Mouse (Mus musculus): Measurements from ENCODE around the gene Adamts12. TPM values are rescaled to one million over a fixed set of nuclear protein-coding genes. Genes with fewer than 3 reads are reported as not detected.

Gene Adamts12
- total RNA-seq, 2 experiments from 2014 or later, result 3.5 to 3.6 TPM

GRCm38 (mm10) chr15:11283171-11283570, 218.6 kb downstream of the Adamts12 start:
- DNase-seq (ENCODE audit: low spot score in 2 of 2), result no peak

- DNase-seq (ENCODE audit: low spot score in 2 of 2), result no peak
Measured at GRCm38 (mm10) chr15:11287780-11288179, 223.2 kb downstream of the Adamts12 start.

DNA sequence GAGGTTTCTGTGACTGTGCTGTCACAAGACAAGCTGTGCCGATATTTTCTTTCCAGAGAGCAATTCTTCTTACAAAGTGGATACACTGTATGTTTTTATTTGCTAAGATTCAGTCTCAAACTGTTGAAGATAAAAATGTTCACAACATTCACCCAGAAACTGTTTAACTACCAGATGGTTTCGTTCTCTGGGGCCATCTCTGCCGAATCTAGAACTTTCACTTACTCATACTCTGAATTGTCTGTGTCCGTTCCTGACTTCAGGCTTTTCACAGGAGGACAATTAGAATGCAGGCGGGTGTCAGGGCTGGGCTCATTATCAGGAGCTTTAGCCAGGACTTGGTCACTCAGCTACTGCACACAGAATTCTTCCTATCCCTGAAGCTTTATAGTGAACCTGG, 227.7 kb downstream of the Adamts12 start:
- DNase-seq (ENCODE audit: low spot score in 2 of 2), result no peak

- no peak for DNase-seq (ENCODE audit: low spot score in 2 of 2)
Measured at GRCm38 (mm10) chr15:11295016-11295415, 230.4 kb downstream of the Adamts12 start.

- DNase-seq (ENCODE audit: low spot score in 2 of 2), result no peak
Measured at GRCm38 (mm10) chr15:11297960-11298359, 233.4 kb downstream of the Adamts12 start.

GRCm38 (mm10) chr15:11317077-11317476, 252.5 kb downstream of the Adamts12 start:
- no peak for DNase-seq (ENCODE audit: low spot score in 2 of 2)

DNA sequence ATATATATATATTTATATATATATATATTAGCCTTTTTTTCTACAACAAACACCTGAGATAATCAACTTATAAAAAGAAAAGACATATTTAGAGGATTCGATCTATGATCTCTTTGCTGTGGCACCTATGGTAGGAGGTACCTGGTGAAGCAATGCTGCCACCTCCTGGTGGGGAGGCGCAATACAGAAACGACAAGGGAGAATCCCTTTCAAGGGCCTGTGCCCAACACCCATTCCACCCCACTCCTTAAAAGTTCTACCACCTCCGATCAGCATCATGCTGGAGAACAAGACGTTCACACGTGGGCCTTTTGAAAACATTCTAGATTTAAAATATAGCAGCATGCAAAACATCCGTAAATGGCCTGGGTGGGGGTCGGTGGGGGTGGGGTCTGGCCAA, 255.9 kb downstream of the Adamts12 start:
- DNase-seq (ENCODE audit: low spot score in 2 of 2), result peak; percentile 45 to 61

GRCm38 (mm10) chr15:11339467-11340180, 275.0 kb downstream of the Adamts12 start:
- DNase-seq (ENCODE audit: low spot score in 2 of 2), result peak; percentile 19 to 34

- DNase-seq (ENCODE audit: low spot score in 2 of 2), result no peak
Measured at GRCm38 (mm10) chr15:11355865-11356264, 291.3 kb downstream of the Adamts12 start.

GRCm38 (mm10) chr15:11357501-11357900, 292.9 kb downstream of the Adamts12 start:
- DNase-seq (ENCODE audit: low spot score in 2 of 2), result no peak

GRCm38 (mm10) chr15:11360888-11361287, 296.3 kb downstream of the Adamts12 start:
- DNase-seq (ENCODE audit: low spot score in 2 of 2), result no peak

GRCm38 (mm10) chr15:11361824-11362223, 297.2 kb downstream of the Adamts12 start:
- no peak for DNase-seq (ENCODE audit: low spot score in 2 of 2)

GRCm38 (mm10) chr15:11364112-11364511, 299.5 kb downstream of the Adamts12 start:
- no peak for DNase-seq (ENCODE audit: low spot score in 2 of 2)

- DNase-seq (ENCODE audit: low spot score in 2 of 2), result peak; percentile 28 to 31
Measured at GRCm38 (mm10) chr15:11364795-11365194, 300.2 kb downstream of the Adamts12 start.

DNA sequence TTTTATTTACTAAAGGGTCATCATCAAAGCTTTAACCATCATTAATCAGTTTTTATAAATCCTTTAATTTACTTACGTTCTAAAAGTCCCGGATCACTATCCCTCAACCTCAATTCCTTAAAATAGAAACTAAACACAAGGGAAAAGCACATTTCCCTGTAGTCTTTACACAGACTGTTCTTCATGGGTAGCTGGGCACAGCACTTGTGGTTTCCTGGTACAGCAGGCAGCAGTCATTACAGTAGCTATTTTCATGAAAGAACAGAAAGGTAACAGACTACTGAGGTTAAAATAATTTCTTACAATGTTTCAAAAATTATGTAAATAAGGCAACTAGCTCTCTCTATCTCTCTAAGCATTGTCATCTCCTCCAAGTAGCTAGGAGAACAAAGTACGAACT, 305.0 kb downstream of the Adamts12 start:
- no peak for DNase-seq (ENCODE audit: low spot score in 2 of 2)

- DNase-seq (ENCODE audit: low spot score in 2 of 2), result no peak
Measured at GRCm38 (mm10) chr15:11370477-11371085, 306.0 kb downstream of the Adamts12 start.

GRCm38 (mm10) chr15:11379431-11380086, 315.0 kb downstream of the Adamts12 start:
- DNase-seq (ENCODE audit: low spot score in 2 of 2), result no peak

DNA sequence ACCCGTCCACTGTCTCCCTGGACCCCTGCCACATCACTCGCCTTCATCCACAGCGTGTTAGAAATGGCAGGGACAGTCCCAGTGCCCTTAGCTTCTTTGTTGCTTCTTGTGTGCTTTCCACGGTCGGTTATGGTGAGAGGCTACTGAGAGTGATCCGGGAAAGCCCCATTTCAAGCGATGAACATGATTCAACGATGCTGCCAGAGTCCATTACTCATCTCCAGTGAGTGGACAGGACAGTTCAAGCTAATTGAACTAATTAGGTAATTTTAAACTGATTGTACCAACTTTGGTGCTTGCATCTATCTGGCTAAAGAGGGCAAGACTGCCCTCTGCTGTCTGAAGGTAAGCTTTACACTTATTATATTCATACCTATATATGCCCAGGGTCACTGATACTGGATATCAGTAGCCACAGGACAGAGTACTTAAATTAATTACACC, 315.5 kb downstream of the Adamts12 start:
- DNase-seq (ENCODE audit: low spot score in 2 of 2), result peak; percentile 27 to 34

- DNase-seq (ENCODE audit: low spot score in 2 of 2), result no peak
Measured at GRCm38 (mm10) chr15:11380616-11381015, 316.0 kb downstream of the Adamts12 start.

DNA sequence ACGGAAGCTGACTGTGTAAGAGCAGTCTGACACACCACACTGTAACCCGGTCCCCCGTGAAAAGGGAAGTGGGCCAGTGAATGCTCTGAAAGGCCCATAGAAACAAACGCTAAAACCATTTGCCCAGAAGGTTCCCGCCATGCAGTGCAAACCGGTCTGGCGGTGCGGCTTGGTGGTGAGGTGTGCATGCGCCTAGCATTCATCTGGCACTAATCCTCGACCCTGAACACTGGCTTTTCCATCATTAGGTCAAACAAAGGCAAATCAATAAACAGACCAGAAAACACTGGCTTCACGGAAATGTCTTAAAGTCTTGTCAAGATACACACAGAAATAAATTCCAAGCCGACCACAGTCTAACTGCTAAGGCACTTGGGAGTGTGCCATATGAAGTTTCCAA, 318.0 kb downstream of the Adamts12 start:
- DNase-seq (ENCODE audit: low spot score in 2 of 2), result no peak

DNA sequence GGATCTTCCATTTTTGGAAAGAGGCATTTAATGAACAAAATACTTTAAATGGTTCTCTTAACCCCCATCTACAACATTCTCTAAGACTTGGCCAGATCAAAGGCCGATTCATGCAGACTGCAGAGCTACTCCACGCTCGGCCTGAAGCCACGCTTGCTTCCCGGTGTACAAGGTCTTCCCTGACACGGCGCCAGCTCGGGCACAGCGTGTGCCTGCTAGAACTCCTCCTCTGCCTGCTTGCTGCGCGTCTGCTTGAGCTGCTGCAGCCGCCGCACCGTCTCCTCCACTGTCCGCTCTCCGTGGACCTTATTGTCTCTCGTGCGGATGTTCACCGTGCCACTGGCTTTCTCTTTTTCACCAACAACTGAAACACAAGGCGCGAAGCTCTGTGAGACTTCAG, 319.2 kb downstream of the Adamts12 start:
- no peak for DNase-seq (ENCODE audit: low spot score in 2 of 2)

- no peak for DNase-seq (ENCODE audit: low spot score in 2 of 2)
Measured at GRCm38 (mm10) chr15:11392903-11393302, 328.3 kb downstream of the Adamts12 start.

Data from layer of hippocampus, postnatal 10 days (tissue).